Mouse (Mus musculus) thymus, adult 2 months (tissue): Measurements from ENCODE around the gene Fbp2. TPM values are rescaled to one million over a fixed set of nuclear protein-coding genes. Genes with fewer than 3 reads are reported as not detected.
"Not testable (repeated sequence)": the region's sequence is repeated elsewhere in the genome, so short reads cannot be mapped to it uniquely, and the experiment has no call there.

Source experiments
- DNase-seq: peaks from one replicate; pipeline ENCODE4 v3.0.0; 2021
- H3K27ac ChIP-seq: fragments of 200-500 bp; 2 replicates; pipeline ENCODE4 v1.5.1; 2012; ENCODE audit warnings: low read length, control low read depth; ENCODE audit not compliant: control insufficient read depth, insufficient read depth
- H3K27me3 ChIP-seq: fragments of 200-500 bp; 2 replicates; pipeline ENCODE4 v1.6.1; 2012; ENCODE audit warnings: mild to moderate bottlenecking, low read length, moderate library complexity, mixed read lengths; ENCODE audit not compliant: control insufficient read depth, insufficient read depth
- H3K36me3 ChIP-seq: fragments of 200-500 bp; 2 replicates; pipeline ENCODE4 v1.6.1; 2012; ENCODE audit warnings: mild to moderate bottlenecking, low read length, moderate library complexity; ENCODE audit not compliant: control insufficient read depth, insufficient read depth
- H3K4me1 ChIP-seq: fragments of 200-500 bp; replicated peaks from 2 replicates; pipeline ENCODE4 v1.6.1; 2012; ENCODE audit warnings: low read length; ENCODE audit not compliant: control insufficient read depth, insufficient read depth
- H3K4me3 ChIP-seq: fragments of 200-500 bp; 2 replicates; pipeline ENCODE4 v1.5.1; 2012; ENCODE audit warnings: mild to moderate bottlenecking, low read length, control low read depth, moderate library complexity; ENCODE audit not compliant: control insufficient read depth, insufficient read depth
- CTCF ChIP-seq: fragments of 200-500 bp; IDR thresholded peaks from 2 replicates; pipeline ENCODE4 v1.5.1; 2012; ENCODE audit warnings: mild to moderate bottlenecking, control low read depth, low read length, moderate library complexity, borderline replicate concordance; ENCODE audit not compliant: control insufficient read depth, poor library complexity, insufficient read depth; ENCODE audit errors: extremely low read depth
- POLR2A ChIP-seq: fragments of 200-500 bp; IDR thresholded peaks from 2 replicates; pipeline ENCODE4 v1.6.1; 2012; ENCODE audit warnings: mild to moderate bottlenecking, low read length, control low read depth, moderate library complexity; ENCODE audit not compliant: control insufficient read depth, poor library complexity, insufficient read depth; ENCODE audit errors: extremely low read depth
- WGBS: fragments of 180-500 bp; shearing (Covaris S2); methylation state at CpG from one replicate; pipeline ENCODE4 v1.1.7; 2018; 5-methylcytosine and 5-hydroxymethylcytosine counted together
- polyA plus RNA-seq: library from polyadenylated mRNA; depleted of rRNA; stranded (reverse); fragments of >200 nt; gene quantifications from 2 replicates; pipeline ENCODE4 v1.2.3, GENCODE M21; 2012; rRNA removed

The Fbp2 gene
- polyA plus RNA-seq, 1 experiment, result 1.0 TPM

DNA sequence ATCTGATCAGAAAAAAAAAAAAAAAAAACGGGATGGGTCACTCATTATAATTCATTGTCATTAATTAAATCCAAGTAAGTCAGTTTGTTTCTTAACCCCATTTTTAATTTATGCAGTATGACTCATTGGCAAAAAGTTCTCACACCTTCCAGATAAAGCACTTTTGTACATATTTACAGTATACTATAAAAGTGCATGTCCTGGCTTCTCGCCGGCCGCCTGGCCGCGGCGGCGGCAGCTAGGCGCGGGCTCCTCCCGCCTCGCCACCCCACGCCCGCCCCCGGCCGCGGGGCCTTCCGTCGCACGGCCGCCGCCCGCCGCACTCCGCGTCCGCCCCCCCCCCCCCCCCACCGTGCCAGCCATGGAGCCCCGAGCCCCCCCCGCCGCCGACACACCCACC is 45.5 kb downstream of the Fbp2 start:
- no peak overlapping the region for H3K27ac ChIP-seq
- no peaks in the 10 kb centered on the region for H3K36me3 ChIP-seq
- DNase-seq, result no peak
- H3K27me3 ChIP-seq, result 0 out of 2 replicates have a peak, but pooled peaks cover 2% of the 10 kb centered on the region
- no peak overlapping the region for H3K4me3 ChIP-seq
- WGBS, result 10% methylated on average over 30 of the region's 32 CpGs
- H3K4me1 ChIP-seq, result no peaks in the 10 kb centered on the region
- no peak for TF ChIP-seq CTCF
- TF ChIP-seq POLR2A, result no peak

DNA sequence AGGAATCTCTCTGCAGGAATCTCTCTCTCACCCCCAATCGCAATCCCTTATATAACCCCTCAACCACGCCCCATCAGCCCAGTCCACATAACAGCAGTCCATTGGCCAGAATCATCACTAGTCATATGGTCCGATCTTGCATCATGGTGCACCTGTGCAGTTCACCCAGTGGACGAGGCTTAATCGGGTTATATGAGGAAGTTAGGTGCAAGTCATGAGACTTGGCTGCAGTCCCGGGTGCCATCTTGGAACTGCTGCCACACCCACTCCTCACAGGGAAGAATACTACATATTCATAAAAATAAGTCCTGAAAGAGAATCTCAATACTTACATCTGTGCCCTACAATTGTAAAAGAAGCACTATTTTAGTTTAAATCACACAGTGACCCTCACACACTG is 50.2 kb downstream of the Fbp2 start:
- H3K27ac ChIP-seq, H3K27me3 ChIP-seq, H3K4me3 ChIP-seq, DNase-seq, H3K4me1 ChIP-seq, H3K36me3 ChIP-seq: not testable (repeated sequence)
- 76% methylated on average over 6 of the region's 6 CpGs for WGBS

Other genes with a start within 250 kb of the Fbp2 start
- 0.15 and 0.41 TPM in 2 replicates for gene 6720489N17Rik, start 234.2 kb downstream of the Fbp2 start, polyA plus RNA-seq
- 1.6 TPM in 2 replicates for gene Platr25, start 97.7 kb downstream of the Fbp2 start, polyA plus RNA-seq
- 2.5 and 3.7 TPM in 2 replicates for gene Gm5141, start 72.6 kb downstream of the Fbp2 start, polyA plus RNA-seq
- gene Fbp1, start 29.9 kb upstream of the Fbp2 start, polyA plus RNA-seq, result 2.3 and 4.6 TPM in 2 replicates
- 56.2 and 61.4 TPM in 2 replicates for gene 2010111I01Rik, start 106.5 kb upstream of the Fbp2 start, polyA plus RNA-seq